Mouse (Mus musculus): ENCODE results near the gene Pigu.

DNA sequence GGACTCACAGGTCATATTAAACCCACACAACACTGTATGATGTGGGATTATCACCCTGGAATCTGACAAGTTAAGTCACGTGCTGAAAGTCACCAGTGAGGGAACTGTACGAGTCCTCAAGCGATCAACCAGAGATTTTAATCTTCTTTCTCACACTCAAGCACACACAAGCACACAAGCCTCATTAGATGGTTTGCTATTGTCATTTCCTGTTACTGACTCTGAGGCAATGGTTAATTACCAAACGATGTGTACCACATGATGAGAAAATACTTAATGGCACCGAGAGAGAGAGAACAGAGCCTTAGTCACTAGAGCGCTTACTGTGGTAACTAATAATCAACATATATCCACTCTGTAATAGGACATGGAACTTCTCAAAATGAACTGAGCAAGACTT is 71.5 kb downstream of the Pigu start:
- TF ChIP-seq CTCF (IDR thresholded peaks at IDR 0.05; ENCODE audit: low read depth): no peak
- TF ChIP-seq EP300 (IDR thresholded peaks at IDR 0.05; ENCODE audit: low read depth): no peak

Measured in liver, postnatal 0 days (tissue).